Mouse (Mus musculus) liver, embryonic 13.5 days (tissue): ENCODE measurements at regions not wholly inside any gene's neighbourhood (a gene's known extent, or its start where the extent isn't known, plus 50 kb on each side); places are given as distances from the start of the nearest gene placed in this dataset.
"Not testable (repeated sequence)": the region's sequence is repeated elsewhere in the genome, so short reads cannot be mapped to it uniquely, and the experiment has no call there.

ENCODE experiments used
- ATAC-seq: fragments of 200-750 bp; cut with Nextera tagmentation; 2 replicates; pipeline ENCODE4 v1.8.0; 2017; ENCODE audit warnings: low read depth, mild to moderate bottlenecking, moderate number of reproducible peaks, moderate library complexity
- DNase-seq: peaks from one replicate; pipeline ENCODE4 v3.0.0; 2022
- H3K27ac ChIP-seq: fragments of 300-500 bp; sonication (generic); 2 replicates; pipeline ENCODE4 v1.5.1; 2015; ENCODE audit warnings: moderate library complexity, mild to moderate bottlenecking, inconsistent platforms
- H3K27me3 ChIP-seq: fragments of 300-500 bp; sonication (generic); 2 replicates; pipeline ENCODE4 v1.6.1; 2015; ENCODE audit warnings: mild to moderate bottlenecking, inconsistent platforms
- H3K36me3 ChIP-seq: fragments of 300-500 bp; sonication (generic); 2 replicates; pipeline ENCODE4 v1.6.1; 2015; ENCODE audit warnings: mild to moderate bottlenecking, inconsistent platforms
- H3K4me1 ChIP-seq: fragments of 300-500 bp; sonication (generic); replicated peaks from 2 replicates; pipeline ENCODE4 v1.6.1; 2015; ENCODE audit warnings: inconsistent platforms
- H3K4me2 ChIP-seq: fragments of 300-500 bp; sonication (generic); 2 replicates; pipeline ENCODE4 v1.6.1; 2015; ENCODE audit warnings: inconsistent platforms, mild to moderate bottlenecking, moderate library complexity
- H3K4me3 ChIP-seq: fragments of 300-500 bp; sonication (generic); replicated peaks from 2 replicates; pipeline ENCODE4 v1.5.1; 2015; ENCODE audit warnings: mild to moderate bottlenecking, inconsistent platforms
- H3K9ac ChIP-seq: fragments of 300-500 bp; sonication (generic); 2 replicates; pipeline ENCODE4 v1.6.1; 2015; ENCODE audit warnings: mild to moderate bottlenecking, inconsistent platforms
- H3K9me3 ChIP-seq: fragments of 300-500 bp; sonication (generic); replicated peaks from 2 replicates; pipeline ENCODE4 v1.6.1; 2016; ENCODE audit warnings: inconsistent platforms
- WGBS: fragments of 180-500 bp; shearing (Covaris S2); methylation state at CpG from one replicate; pipeline ENCODE4 v1.1.7; 2015; ENCODE audit not compliant: insufficient replicate concordance; 5-methylcytosine and 5-hydroxymethylcytosine counted together

GRCm38 (mm10) chr4:153831251-153831650 lies 125.8 kb upstream of the A430005L14Rik start:
- H3K4me3 ChIP-seq, H3K9ac ChIP-seq, DNase-seq, ATAC-seq, H3K4me2 ChIP-seq, H3K27me3 ChIP-seq, H3K27ac ChIP-seq, H3K4me1 ChIP-seq, H3K36me3 ChIP-seq: not testable (repeated sequence)
- WGBS, result 68% methylated on average over 11 of the region's 11 CpGs
- H3K9me3 ChIP-seq, result peaks cover 11% of the 10 kb centered on the region; the same call in 1 of the 2 replicates

- Histone ChIP-seq H3K9ac (no peak overlapping the region), H3K4me2 (no peak overlapping the region), H3K4me3 (no peak overlapping the region), H3K36me3 (no peaks in the 10 kb centered on the region), H3K9me3 (peaks cover 14% of the 10 kb centered on the region; the same call in 1 of the 2 replicates), H3K4me1 (no peaks in the 10 kb centered on the region), H3K27ac (no peak overlapping the region), H3K27me3 (no peaks in the 10 kb centered on the region)
- WGBS, result 62% methylated on average over 2 of the region's 2 CpGs
- DNase-seq (no peak), ATAC-seq (no peak)
Observed at GRCm38 (mm10) chr4:153832151-153832550, 124.9 kb upstream of the A430005L14Rik start.

- Histone ChIP-seq H3K9me3 (0 out of 2 replicates have a peak, but pooled peaks cover 3% of the 10 kb centered on the region), H3K36me3 (no peaks in the 10 kb centered on the region), H3K4me2 (no peak overlapping the region), H3K4me3 (no peak overlapping the region), H3K27ac (no peak overlapping the region), H3K27me3 (no peaks in the 10 kb centered on the region), H3K4me1 (no peaks in the 10 kb centered on the region), H3K9ac (no peak overlapping the region)
- ATAC-seq (no peak), DNase-seq (no peak)
- 72% methylated on average over 6 of the region's 6 CpGs for WGBS
Observed at GRCm38 (mm10) chr4:153844766-153845165, 112.3 kb upstream of the A430005L14Rik start.

DNA sequence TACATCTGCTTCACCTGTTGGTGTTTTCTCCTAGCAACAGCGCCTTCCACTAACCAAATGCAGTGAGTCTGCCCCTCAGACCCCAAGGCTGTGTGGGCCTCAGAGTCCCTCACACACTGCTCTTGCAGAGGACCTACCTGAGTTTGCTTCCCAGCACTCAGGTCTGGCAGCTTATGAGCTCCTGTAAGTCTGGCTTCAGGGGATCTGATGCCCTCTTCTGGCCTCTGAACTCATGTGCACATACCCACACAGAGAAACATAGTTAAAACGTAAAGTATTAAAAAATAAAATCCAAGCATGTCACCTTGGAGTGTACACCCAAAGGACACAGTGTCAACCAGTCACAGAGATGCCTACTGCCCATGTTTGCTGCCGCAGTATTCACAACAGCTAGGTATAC lies 108.8 kb upstream of the A430005L14Rik start:
- no peak overlapping the region for H3K27ac ChIP-seq
- H3K4me1 ChIP-seq, result no peaks in the 10 kb centered on the region
- DNase-seq, result no peak
- H3K27me3 ChIP-seq, result no peaks in the 10 kb centered on the region
- no peak overlapping the region for H3K4me2 ChIP-seq
- 50% methylated on average over 3 of the region's 3 CpGs for WGBS
- no peak for ATAC-seq
- H3K4me3 ChIP-seq, result no peak overlapping the region
- H3K9me3 ChIP-seq, result no peaks in the 10 kb centered on the region
- H3K36me3 ChIP-seq, result no peaks in the 10 kb centered on the region
- H3K9ac ChIP-seq, result no peak overlapping the region

GRCm38 (mm10) chr4:153850186-153850585 lies 106.9 kb upstream of the A430005L14Rik start:
- no peak overlapping the region for H3K4me2 ChIP-seq
- DNase-seq (no peak), ATAC-seq (no peak)
- H3K4me1 ChIP-seq, result no peaks in the 10 kb centered on the region
- WGBS, result 68% methylated on average over 11 of the region's 11 CpGs
- no peak overlapping the region for H3K4me3 ChIP-seq
- H3K36me3 ChIP-seq, result no peaks in the 10 kb centered on the region
- no peak overlapping the region for H3K27ac ChIP-seq
- no peak overlapping the region for H3K9ac ChIP-seq
- H3K27me3 ChIP-seq, result no peaks in the 10 kb centered on the region
- H3K9me3 ChIP-seq, result no peaks in the 10 kb centered on the region

- Histone ChIP-seq H3K4me2 (no peak overlapping the region), H3K4me1 (no peaks in the 10 kb centered on the region), H3K27me3 (no peaks in the 10 kb centered on the region), H3K9ac (no peak overlapping the region), H3K36me3 (no peaks in the 10 kb centered on the region), H3K27ac (no peak overlapping the region), H3K9me3 (peaks cover 4% of the 10 kb centered on the region; the same call in 1 of the 2 replicates), H3K4me3 (no peak overlapping the region)
- DNase-seq (no peak), ATAC-seq (no peak)
- WGBS, result 56% methylated on average over 9 of the region's 9 CpGs
Observed at GRCm38 (mm10) chr4:153854084-153854747, 102.8 kb upstream of the A430005L14Rik start.

DNA sequence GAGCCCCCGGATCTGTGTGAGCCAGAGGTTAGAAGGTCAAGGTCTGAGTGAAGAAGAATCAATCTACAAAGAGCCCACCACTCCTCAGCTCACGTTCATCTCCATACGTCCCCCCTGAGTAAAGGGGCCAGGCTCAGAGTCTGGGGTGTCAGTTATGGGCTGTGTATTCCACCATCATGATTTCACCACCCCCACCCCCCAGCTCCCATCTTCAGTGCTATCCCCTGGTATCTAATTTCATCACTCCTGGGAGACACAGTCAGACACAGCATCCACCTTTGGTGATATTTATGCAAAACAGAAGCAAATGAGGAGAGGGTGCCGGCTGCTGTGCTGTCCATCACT lies 102.3 kb upstream of the A430005L14Rik start:
- no peaks in the 10 kb centered on the region for H3K36me3 ChIP-seq
- 30% methylated on average over 4 of the region's 4 CpGs for WGBS
- no peak overlapping the region for H3K4me3 ChIP-seq
- no peaks in the 10 kb centered on the region for H3K27me3 ChIP-seq
- ATAC-seq (no peak), DNase-seq (no peak)
- H3K9me3 ChIP-seq, result peaks cover 4% of the 10 kb centered on the region; the same call in 1 of the 2 replicates
- no peak overlapping the region for H3K9ac ChIP-seq
- no peaks in the 10 kb centered on the region for H3K4me1 ChIP-seq
- H3K4me2 ChIP-seq, result no peak overlapping the region
- H3K27ac ChIP-seq, result no peak overlapping the region

- ATAC-seq, result no peak
- Histone ChIP-seq H3K9me3 (peaks cover 27% of the 10 kb centered on the region), H3K4me3 (no peak overlapping the region), H3K9ac (no peak overlapping the region), H3K36me3 (no peaks in the 10 kb centered on the region), H3K4me2 (no peak overlapping the region), H3K27ac (no peak overlapping the region), H3K27me3 (no peaks in the 10 kb centered on the region), H3K4me1 (no peaks in the 10 kb centered on the region)
- DNase-seq, result no peak
- WGBS, result 64% methylated on average over 8 of the region's 8 CpGs
Observed at GRCm38 (mm10) chr4:153861420-153861819, 95.6 kb upstream of the A430005L14Rik start.

DNA sequence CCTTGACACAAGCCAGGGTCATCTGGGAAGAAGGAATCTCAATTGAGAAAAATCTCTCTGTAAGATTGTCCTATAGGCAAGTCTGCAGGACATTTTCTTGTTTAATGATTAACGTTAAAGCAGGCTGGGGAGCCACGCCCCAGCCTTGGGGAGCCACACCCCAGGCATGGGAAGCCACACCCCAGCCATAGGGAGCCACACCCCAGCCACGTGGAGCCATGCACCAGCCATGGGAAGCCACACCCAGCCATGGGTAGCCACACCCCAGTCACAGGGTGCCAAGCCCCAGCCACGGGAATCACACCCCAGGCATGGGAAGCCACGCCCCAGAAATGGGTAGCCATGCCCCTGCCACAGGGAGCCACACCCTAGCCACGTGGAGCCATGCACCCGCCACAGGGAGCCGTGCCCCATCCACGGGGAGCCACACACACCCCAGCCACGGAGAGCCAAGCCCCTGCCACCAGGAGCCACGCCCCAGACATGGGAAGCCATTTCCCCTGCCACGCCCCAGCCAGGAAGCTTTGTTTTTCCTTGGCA lies 94.8 kb upstream of the A430005L14Rik start:
- no peaks in the 10 kb centered on the region for H3K36me3 ChIP-seq
- no peak for ATAC-seq
- H3K4me2 ChIP-seq, result no peak overlapping the region
- H3K9ac ChIP-seq, result no peak overlapping the region
- DNase-seq, result peak; percentile 15
- 44% methylated on average over 12 of the region's 12 CpGs for WGBS
- H3K9me3 ChIP-seq, result peaks cover 27% of the 10 kb centered on the region
- no peak overlapping the region for H3K27ac ChIP-seq
- no peaks in the 10 kb centered on the region for H3K27me3 ChIP-seq
- H3K4me1 ChIP-seq, result no peaks in the 10 kb centered on the region
- H3K4me3 ChIP-seq, result no peak overlapping the region

DNA sequence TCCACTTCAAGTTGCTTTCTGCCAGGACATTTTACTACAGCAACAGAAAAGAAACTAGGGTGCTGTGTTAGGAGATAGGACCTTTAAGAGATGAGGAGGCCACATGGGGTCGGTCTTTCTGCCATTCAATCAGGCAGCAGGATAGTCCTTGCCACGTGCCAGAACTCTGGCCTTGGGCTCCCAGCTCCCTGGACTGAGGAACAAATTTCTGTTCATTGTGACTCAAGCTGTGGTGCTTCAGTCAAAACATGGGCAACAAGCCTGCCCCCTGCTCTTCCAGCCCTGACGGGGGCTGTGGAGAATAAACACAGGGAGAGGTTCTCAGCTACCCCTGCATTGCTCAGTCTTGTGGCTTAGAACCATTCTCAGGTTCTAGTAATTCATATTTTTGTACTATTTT lies 84.7 kb upstream of the A430005L14Rik start:
- Histone ChIP-seq H3K27ac (no peak overlapping the region), H3K4me2 (no peak overlapping the region), H3K36me3 (no peaks in the 10 kb centered on the region), H3K4me3 (no peak overlapping the region), H3K27me3 (no peaks in the 10 kb centered on the region), H3K9me3 (0 out of 2 replicates have a peak, but pooled peaks cover 9% of the 10 kb centered on the region), H3K9ac (no peak overlapping the region), H3K4me1 (no peaks in the 10 kb centered on the region)
- ATAC-seq (no peak), DNase-seq (no peak)
- 52% methylated on average over 3 of the region's 3 CpGs for WGBS

DNA sequence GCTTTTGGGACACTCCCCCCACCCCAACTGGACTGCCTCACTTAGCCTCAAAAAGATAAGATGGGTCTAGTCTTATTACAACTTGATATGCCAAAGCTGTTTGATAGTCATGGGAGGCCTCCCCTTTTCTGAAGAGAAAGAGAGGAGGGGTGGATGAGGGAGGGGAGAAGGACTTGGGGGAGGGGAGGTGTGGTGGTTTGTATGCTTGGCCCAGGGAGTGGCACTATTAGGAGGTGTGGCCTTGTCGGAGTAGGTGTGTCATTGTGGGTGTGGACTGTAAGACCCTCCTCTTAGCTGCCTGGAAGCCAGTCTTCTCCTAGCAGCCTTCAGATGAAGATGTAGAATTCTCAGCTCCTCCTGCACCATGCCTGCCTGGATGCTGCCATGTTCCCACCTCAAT lies 82.0 kb upstream of the A430005L14Rik start:
- not testable (repeated sequence) for DNase-seq, H3K4me2 ChIP-seq, H3K4me3 ChIP-seq, H3K9me3 ChIP-seq, H3K27me3 ChIP-seq, H3K9ac ChIP-seq, H3K4me1 ChIP-seq, H3K27ac ChIP-seq, ATAC-seq, H3K36me3 ChIP-seq
- 79% methylated on average over 1 of the region's 1 CpGs for WGBS
